In genomic region chr8:88696228-88696627, GRCm38 (mm10) we compare ENCODE assay signal across 7 mouse cellular contexts. TPM values are rescaled to one million over a fixed set of nuclear protein-coding genes. Genes with fewer than 3 reads are reported as not detected.
DNase-seq lines count a peak whose midpoint lies in the region; ATAC-seq lines count a peak whose summit lies in the region.

No protein-coding gene starts in this region.

- H3K27ac ChIP-seq in lung, embryonic 16.5 days (ENCODE audit: low read length), result no peak overlapping the region
- H3K27ac ChIP-seq in embryonic facial prominence, embryonic 15.5 days (replicated peaks), result peak overlapping the region; percentile 39; the same call in 1 of the 2 replicates
- H3K27ac ChIP-seq in intestine, embryonic 14.5 days (ENCODE audit: low read depth), result no peak overlapping the region
- peak overlapping the region; percentile 43; the same call in 1 of the 2 replicates for H3K27ac ChIP-seq in midbrain, embryonic 16.5 days (ENCODE audit: low read length)

- peak overlapping the region; percentile 47; the same call in 1 of the 2 replicates for H3K9ac ChIP-seq in lung, embryonic 16.5 days (ENCODE audit: low read length)
- no peak overlapping the region for H3K9ac ChIP-seq in embryonic facial prominence, embryonic 15.5 days
- no peak overlapping the region for H3K9ac ChIP-seq in intestine, embryonic 14.5 days (ENCODE audit: low read length)
- peak overlapping the region; percentile 45; the same call in 1 of the 2 replicates for H3K9ac ChIP-seq in midbrain, embryonic 16.5 days (ENCODE audit: low read depth, low read length)

- no peaks in the 10 kb centered on the region for H3K27me3 ChIP-seq in lung, embryonic 16.5 days (ENCODE audit: control insufficient read depth, insufficient read depth, low read depth, low read length)
- H3K27me3 ChIP-seq in embryonic facial prominence, embryonic 15.5 days, result no peaks in the 10 kb centered on the region
- no peaks in the 10 kb centered on the region for H3K27me3 ChIP-seq in intestine, embryonic 14.5 days (replicated peaks; ENCODE audit: control insufficient read depth, insufficient read depth, low read length)
- H3K27me3 ChIP-seq in midbrain, embryonic 16.5 days (ENCODE audit: control insufficient read depth, insufficient read depth, low read depth, low read length), result peaks cover 2% of the 10 kb centered on the region; the same call in 1 of the 2 replicates

- peak overlapping the region; percentile 49 for H3K4me3 ChIP-seq in lung, embryonic 16.5 days (ENCODE audit: low read length)
- H3K4me3 ChIP-seq in embryonic facial prominence, embryonic 15.5 days (replicated peaks), result peak overlapping the region; percentile 96
- peak overlapping the region; percentile 85 for H3K4me3 ChIP-seq in intestine, embryonic 14.5 days (ENCODE audit: low read depth, low read length)
- H3K4me3 ChIP-seq in midbrain, embryonic 16.5 days (ENCODE audit: low read depth, low read length), result peak overlapping the region; percentile 93

- peaks cover 13% of the 10 kb centered on the region for H3K4me1 ChIP-seq in lung, embryonic 16.5 days (replicated peaks; ENCODE audit: control insufficient read depth, insufficient read depth, low read length)
- peaks cover 15% of the 10 kb centered on the region for H3K4me1 ChIP-seq in embryonic facial prominence, embryonic 15.5 days
- peaks cover 9% of the 10 kb centered on the region for H3K4me1 ChIP-seq in intestine, embryonic 14.5 days (replicated peaks; ENCODE audit: control insufficient read depth, insufficient read depth, low read length)
- peaks cover 13% of the 10 kb centered on the region for H3K4me1 ChIP-seq in midbrain, embryonic 16.5 days (ENCODE audit: control insufficient read depth, insufficient read depth, low read length)

- peak; percentile 10; the same call in 1 of the 2 replicates for ATAC-seq in lung, embryonic 16.5 days (ENCODE audit: low read depth)
- ATAC-seq in embryonic facial prominence, embryonic 15.5 days (ENCODE audit: insufficient number of reproducible peaks, low FRiP score, low TSS enrichment, low read depth), result no peak
- ATAC-seq in intestine, embryonic 14.5 days (replicated peaks; ENCODE audit: low FRiP score, low TSS enrichment, low read depth), result peak; percentile 7; the same call in 1 of the 2 replicates
- peak; percentile 22 for ATAC-seq in midbrain, embryonic 16.5 days

- 14% methylated on average over 7 of the region's 7 CpGs for WGBS in lung, embryonic 16.5 days
- WGBS in embryonic facial prominence, embryonic 15.5 days, result 11% methylated on average over 7 of the region's 7 CpGs
- WGBS in intestine, embryonic 14.5 days, result 19% methylated on average over 7 of the region's 7 CpGs
- 18% methylated on average over 7 of the region's 7 CpGs for WGBS in midbrain, embryonic 16.5 days

- H3K4me2 ChIP-seq in lung, embryonic 16.5 days (ENCODE audit: low read depth, low read length), result peak overlapping the region; percentile 72
- peak overlapping the region; percentile 72 for H3K4me2 ChIP-seq in embryonic facial prominence, embryonic 15.5 days (replicated peaks)
- H3K4me2 ChIP-seq in intestine, embryonic 14.5 days (ENCODE audit: low read length), result peak overlapping the region; percentile 55
- peak overlapping the region; percentile 52 for H3K4me2 ChIP-seq in midbrain, embryonic 16.5 days (ENCODE audit: low read length)

- H3K9me3 ChIP-seq in lung, embryonic 16.5 days (ENCODE audit: control insufficient read depth, low read length), result no peaks in the 10 kb centered on the region
- H3K9me3 ChIP-seq in embryonic facial prominence, embryonic 15.5 days (replicated peaks), result no peaks in the 10 kb centered on the region
- no peaks in the 10 kb centered on the region for H3K9me3 ChIP-seq in intestine, embryonic 14.5 days (ENCODE audit: control insufficient read depth, low read length)
- no peaks in the 10 kb centered on the region for H3K9me3 ChIP-seq in midbrain, embryonic 16.5 days (replicated peaks; ENCODE audit: control insufficient read depth, low read length, poor library complexity, severe bottlenecking)

- no peak for DNase-seq in lung, postnatal 14 days
- DNase-seq in intestine, embryonic 14.5 days (ENCODE audit: low spot score), result no peak
- DNase-seq in left cerebral cortex, adult 8-10 months (ENCODE audit: low spot score in 2 of 2), result no peak
- no peak for DNase-seq in spleen, postnatal 4 days (ENCODE audit: low spot score in 2 of 2)

- H3K36me3 ChIP-seq in lung, embryonic 16.5 days (ENCODE audit: control insufficient read depth, insufficient read depth, low read length), result no peaks in the 10 kb centered on the region
- H3K36me3 ChIP-seq in embryonic facial prominence, embryonic 15.5 days, result no peaks in the 10 kb centered on the region
- H3K36me3 ChIP-seq in intestine, embryonic 14.5 days (ENCODE audit: control insufficient read depth, insufficient read depth, low read length), result no peaks in the 10 kb centered on the region
- H3K36me3 ChIP-seq in midbrain, embryonic 16.5 days (ENCODE audit: control insufficient read depth, insufficient read depth, low read length), result no peaks in the 10 kb centered on the region

RNA-seq across cellular contexts. Expression of gene Cyld, which starts 0.6 kb away (rescaled TPM):
- polyA plus RNA-seq in lung, embryonic 16.5 days (2015; fragmentation: Nextera tagmentation; extraction: Ambion mirVana), result 16.0 and 19.5 TPM in 2 replicates
- polyA plus RNA-seq in embryonic facial prominence, embryonic 15.5 days (2015; fragmentation: Nextera tagmentation; extraction: Ambion mirVana), result 13.0 and 14.1 TPM in 2 replicates
- 13.7 and 14.8 TPM in 2 replicates for polyA plus RNA-seq in intestine, embryonic 14.5 days (2014; fragmentation: Nextera tagmentation; extraction: Ambion mirVana)
- 18.4 and 19.8 TPM in 2 replicates for polyA plus RNA-seq in midbrain, embryonic 16.5 days (2015; fragmentation: Nextera tagmentation; extraction: Ambion mirVana)
- total RNA-seq in left cerebral cortex, adult 8-10 months (2022), result 100 to 1,000 TPM; 113 to 134 (median 127) TPM

RNA-seq across cellular contexts. Expression of gene Nod2, which starts 49.1 kb away (rescaled TPM):
- 0.18 and 0.21 TPM in 2 replicates for polyA plus RNA-seq in lung, embryonic 16.5 days (2015; fragmentation: Nextera tagmentation; extraction: Ambion mirVana)
- 0.55 and 0.64 TPM in 2 replicates for polyA plus RNA-seq in embryonic facial prominence, embryonic 15.5 days (2015; fragmentation: Nextera tagmentation; extraction: Ambion mirVana)
- polyA plus RNA-seq in intestine, embryonic 14.5 days (2014; fragmentation: Nextera tagmentation; extraction: Ambion mirVana), result 0.12 and 0.22 TPM in 2 replicates
- polyA plus RNA-seq in midbrain, embryonic 16.5 days (2015; fragmentation: Nextera tagmentation; extraction: Ambion mirVana), result 0.12 and 0.19 TPM in 2 replicates
- 1 to 10 TPM in 1 of 4 experiments, under 1 TPM in 3; 0.62 to 1.0 (median 0.84) TPM for total RNA-seq in left cerebral cortex, adult 8-10 months (2022)

Comparison
In these comparisons a context has a peak if more than half of its experiments do, and no peak if none do; other contexts are left out.
1. H3K27ac ChIP-seq: peak in embryonic facial prominence, embryonic 15.5 days (single experiment) and midbrain, embryonic 16.5 days (single experiment); none in lung, embryonic 16.5 days (single experiment) and intestine, embryonic 14.5 days (single experiment).
2. H3K9ac ChIP-seq: peak in lung, embryonic 16.5 days (single experiment) and midbrain, embryonic 16.5 days (single experiment); none in embryonic facial prominence, embryonic 15.5 days (single experiment) and intestine, embryonic 14.5 days (single experiment).
3. Peak in every context shown above with its lines, with median percentiles within 50 percentile points of each other: H3K4me2 ChIP-seq and H3K4me3 ChIP-seq.